Mouse (Mus musculus) heart, postnatal 0 days (tissue): ENCODE measurements around the gene Gm12394.

Experiments used
- CTCF ChIP-seq: IDR thresholded peaks from 2 replicates; pipeline ENCODE4 v1.5.1; 2016; ENCODE audit warnings: antibody characterized with exemption, control low read depth, low read depth
- EP300 ChIP-seq: IDR thresholded peaks from 2 replicates; pipeline ENCODE4 v1.6.1; 2016; ENCODE audit warnings: antibody characterized with exemption, low read depth

- TF ChIP-seq EP300, result no peak
- peak; percentile 8; the same call in 1 of the 2 replicates for TF ChIP-seq CTCF
These were observed 23.5 kb upstream of the Gm12394 start for GRCm38 (mm10) chr4:42879829-42880676.
